Mouse (Mus musculus) midbrain, postnatal 0 days (tissue): Measurements from ENCODE around the gene Mthfd1l. TPM values are rescaled to one million over a fixed set of nuclear protein-coding genes. Genes with fewer than 3 reads are reported as not detected.

ENCODE experiments used
- ATAC-seq: fragments of 200-750 bp; cut with Nextera tagmentation; 2 replicates; pipeline ENCODE4 v1.8.0; 2017; ENCODE audit warnings: moderate number of reproducible peaks, mild to moderate bottlenecking, moderate TSS enrichment, moderate library complexity; ENCODE audit not compliant: low FRiP score
- DNase-seq: peaks from one replicate; pipeline ENCODE4 v3.0.0-alpha.2; 2015; ENCODE audit warnings: low spot score
- H3K27ac ChIP-seq: fragments of 300-500 bp; sonication (generic); 2 replicates; pipeline ENCODE4 v1.5.1; 2014; ENCODE audit warnings: low read depth, mild to moderate bottlenecking, low read length, mixed read lengths
- H3K27me3 ChIP-seq: fragments of 300-500 bp; sonication (generic); 2 replicates; pipeline ENCODE4 v1.6.1; 2014; ENCODE audit warnings: low read length, control low read depth, mixed read lengths; ENCODE audit not compliant: insufficient read depth
- H3K36me3 ChIP-seq: fragments of 300-500 bp; sonication (generic); 2 replicates; pipeline ENCODE4 v1.6.1; 2014; ENCODE audit warnings: low read length, control low read depth, mixed read lengths; ENCODE audit not compliant: insufficient read depth
- H3K4me1 ChIP-seq: fragments of 300-500 bp; sonication (generic); 2 replicates; pipeline ENCODE4 v1.6.1; 2014; ENCODE audit warnings: mild to moderate bottlenecking, control low read depth, antibody characterized with exemption, low read length, mixed read lengths; ENCODE audit not compliant: insufficient read depth
- H3K4me2 ChIP-seq: fragments of 300-500 bp; sonication (generic); 2 replicates; pipeline ENCODE4 v1.6.1; 2014; ENCODE audit warnings: low read depth, mild to moderate bottlenecking, low read length, mixed read lengths; ENCODE audit not compliant: poor library complexity, severe bottlenecking
- H3K4me3 ChIP-seq: fragments of 300-500 bp; sonication (generic); 2 replicates; pipeline ENCODE4 v1.5.1; 2014; ENCODE audit warnings: low read depth, mild to moderate bottlenecking, low read length, moderate library complexity
- H3K9ac ChIP-seq: fragments of 300-500 bp; sonication (generic); replicated peaks from 2 replicates; pipeline ENCODE4 v1.6.1; 2014; ENCODE audit warnings: mild to moderate bottlenecking, low read length, moderate library complexity, mixed read lengths; ENCODE audit not compliant: poor library complexity, severe bottlenecking
- H3K9me3 ChIP-seq: fragments of 300-500 bp; sonication (generic); 2 replicates; pipeline ENCODE4 v1.6.1; 2016; ENCODE audit warnings: low read length, control low read depth
- CTCF ChIP-seq: IDR thresholded peaks from 2 replicates; pipeline ENCODE4 v1.5.1; 2016; ENCODE audit warnings: antibody characterized with exemption, mild to moderate bottlenecking
- WGBS: fragments of 180-500 bp; shearing (Covaris S2); extraction: QIAGEN DNeasy Blood & Tissue Kit; methylation state at CpG from one replicate; pipeline ENCODE4 v1.1.7; 2014; 5-methylcytosine and 5-hydroxymethylcytosine counted together
- polyA plus RNA-seq: library from polyadenylated mRNA; unstranded; fragments of >200 nt; fragmentation: Nextera tagmentation; extraction: Ambion mirVana; gene quantifications from 2 replicates; pipeline ENCODE4 v1.2.1, GENCODE M21; 2015
- total RNA-seq: library from RNA; depleted of rRNA; stranded (reverse); fragments of >200 nt; gene quantifications from 2 replicates; pipeline ENCODE4 v1.2.3, GENCODE M21; 2014

The Mthfd1l gene
- total and polyA plus RNA-seq, 2 experiments from 2014 or later = 7.9 to 9.2 TPM

DNA sequence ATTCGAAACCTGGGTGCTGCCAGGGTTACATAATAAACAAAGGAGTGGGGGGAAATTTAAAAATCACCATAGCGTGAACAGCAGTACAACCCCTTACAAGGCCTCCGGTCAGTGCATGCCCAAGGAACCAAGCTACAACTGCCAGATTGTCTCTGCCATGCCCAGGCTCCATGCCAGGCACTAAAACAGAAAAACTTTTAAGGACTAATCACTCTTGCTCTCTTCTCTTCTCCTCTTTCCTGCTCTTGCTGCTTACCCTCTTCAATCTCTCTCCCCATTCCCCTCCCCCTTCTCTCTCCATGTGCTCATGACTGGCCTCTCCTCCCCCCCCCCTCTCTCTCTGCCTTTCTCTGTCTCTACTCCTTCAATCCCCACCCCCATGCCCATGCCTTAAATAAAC is 190.1 kb downstream of the Mthfd1l start:
- Histone ChIP-seq H3K9ac (no peak overlapping the region), H3K36me3 (no peaks in the 10 kb centered on the region), H3K27ac (no peak overlapping the region), H3K9me3 (no peaks in the 10 kb centered on the region), H3K27me3 (no peaks in the 10 kb centered on the region), H3K4me3 (no peak overlapping the region), H3K4me2 (no peak overlapping the region), H3K4me1 (no peaks in the 10 kb centered on the region)
- ATAC-seq (no peak), DNase-seq (peak; percentile 23)
- WGBS = 65% methylated on average over 3 of the region's 3 CpGs
- TF ChIP-seq CTCF = no peak

- ATAC-seq (no peak), DNase-seq (no peak)
- H3K27ac ChIP-seq = no peak overlapping the region
- H3K36me3 ChIP-seq = no peaks in the 10 kb centered on the region
- WGBS = 91% methylated on average over 9 of the region's 9 CpGs
- H3K9me3 ChIP-seq = no peaks in the 10 kb centered on the region
- no peaks in the 10 kb centered on the region for H3K27me3 ChIP-seq
- no peak for TF ChIP-seq CTCF
- no peak overlapping the region for H3K4me2 ChIP-seq
- H3K9ac ChIP-seq = no peak overlapping the region
- no peaks in the 10 kb centered on the region for H3K4me1 ChIP-seq
- H3K4me3 ChIP-seq = no peak overlapping the region
These were observed 191.8 kb downstream of the Mthfd1l start for GRCm38 (mm10) chr10:4164681-4165080.

- no peak for TF ChIP-seq CTCF
- H3K4me2 ChIP-seq = no peak overlapping the region
- 40% methylated on average over 5 of the region's 5 CpGs for WGBS
- no peak overlapping the region for H3K9ac ChIP-seq
- no peaks in the 10 kb centered on the region for H3K9me3 ChIP-seq
- no peak for ATAC-seq
- no peaks in the 10 kb centered on the region for H3K27me3 ChIP-seq
- no peak overlapping the region for H3K27ac ChIP-seq
- H3K36me3 ChIP-seq = no peaks in the 10 kb centered on the region
- H3K4me1 ChIP-seq = no peaks in the 10 kb centered on the region
- H3K4me3 ChIP-seq = no peak overlapping the region
- DNase-seq = no peak
These were observed 195.4 kb downstream of the Mthfd1l start for GRCm38 (mm10) chr10:4168222-4168798.

DNA sequence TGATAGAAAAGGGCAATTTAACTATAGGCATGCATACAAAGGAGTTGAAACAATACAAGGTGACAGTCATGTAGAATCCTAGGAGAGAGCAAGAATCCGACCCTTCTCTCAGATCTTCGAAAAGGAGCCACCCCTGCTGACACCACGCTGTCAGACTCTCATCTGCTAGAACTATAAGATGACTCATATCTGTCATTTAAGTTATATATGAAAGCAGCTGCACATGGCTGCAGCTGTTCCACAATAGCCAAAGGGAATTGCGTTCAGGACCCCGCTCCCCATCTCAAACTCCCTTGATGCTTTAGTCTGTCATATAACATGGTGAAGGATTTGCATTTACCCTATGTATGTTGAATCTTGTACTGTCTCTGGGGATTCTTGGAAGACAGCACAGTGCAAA is 201.3 kb downstream of the Mthfd1l start:
- no peaks in the 10 kb centered on the region for H3K27me3 ChIP-seq
- 57% methylated on average over 5 of the region's 5 CpGs for WGBS
- no peak overlapping the region for H3K4me2 ChIP-seq
- H3K4me3 ChIP-seq = no peak overlapping the region
- peak; percentile 44 for ATAC-seq
- no peak for DNase-seq
- H3K36me3 ChIP-seq = no peaks in the 10 kb centered on the region
- no peak for TF ChIP-seq CTCF
- H3K27ac ChIP-seq = no peak overlapping the region
- no peaks in the 10 kb centered on the region for H3K9me3 ChIP-seq
- H3K4me1 ChIP-seq = no peaks in the 10 kb centered on the region
- no peak overlapping the region for H3K9ac ChIP-seq

GRCm38 (mm10) chr10:4174717-4175116 is 201.8 kb downstream of the Mthfd1l start:
- DNase-seq (no peak), ATAC-seq (no peak)
- Histone ChIP-seq H3K4me1 (no peaks in the 10 kb centered on the region), H3K36me3 (no peaks in the 10 kb centered on the region), H3K9me3 (no peaks in the 10 kb centered on the region), H3K9ac (no peak overlapping the region), H3K4me2 (no peak overlapping the region), H3K27me3 (no peaks in the 10 kb centered on the region), H3K4me3 (no peak overlapping the region), H3K27ac (no peak overlapping the region)
- 88% methylated on average over 3 of the region's 3 CpGs for WGBS
- TF ChIP-seq CTCF = no peak

- Histone ChIP-seq H3K4me1 (no peaks in the 10 kb centered on the region), H3K9ac (no peak overlapping the region), H3K27ac (no peak overlapping the region), H3K9me3 (no peaks in the 10 kb centered on the region), H3K4me3 (no peak overlapping the region), H3K27me3 (no peaks in the 10 kb centered on the region), H3K36me3 (no peaks in the 10 kb centered on the region), H3K4me2 (no peak overlapping the region)
- no peak for DNase-seq
- no peak for TF ChIP-seq CTCF
- ATAC-seq = no peak
- WGBS = 89% methylated on average over 4 of the region's 4 CpGs
These were observed 204.4 kb downstream of the Mthfd1l start for GRCm38 (mm10) chr10:4177285-4177684.
